Mouse (Mus musculus) stomach, embryonic 16.5 days (tissue): Measurements from ENCODE around the gene Lrsam1. TPM values are rescaled to one million over a fixed set of nuclear protein-coding genes. Genes with fewer than 3 reads are reported as not detected.
A peak's percentile ranks its signal among the peaks of the same experiment; 100 is the strongest.

Experiments used
- ATAC-seq: fragments of 200-750 bp; cut with Nextera tagmentation; 2 replicates; pipeline ENCODE4 v1.8.0; 2017; ENCODE audit warnings: moderate number of reproducible peaks, moderate TSS enrichment; ENCODE audit not compliant: insufficient read depth, low FRiP score
- H3K27ac ChIP-seq: fragments of 300-500 bp; sonication (generic); 2 replicates; pipeline ENCODE4 v1.5.1; 2014; ENCODE audit warnings: low read length
- H3K27me3 ChIP-seq: fragments of 300-500 bp; sonication (generic); 2 replicates; pipeline ENCODE4 v1.6.1; 2014; ENCODE audit warnings: low read length, control low read depth, mixed read lengths; ENCODE audit not compliant: control insufficient read depth, insufficient read depth
- H3K36me3 ChIP-seq: fragments of 300-500 bp; sonication (generic); 2 replicates; pipeline ENCODE4 v1.6.1; 2014; ENCODE audit warnings: low read length; ENCODE audit not compliant: control insufficient read depth, insufficient read depth
- H3K4me1 ChIP-seq: fragments of 300-500 bp; sonication (generic); 2 replicates; pipeline ENCODE4 v1.6.1; 2014; ENCODE audit warnings: low read length, control low read depth, mixed read lengths; ENCODE audit not compliant: control insufficient read depth, insufficient read depth
- H3K4me2 ChIP-seq: fragments of 300-500 bp; sonication (generic); 2 replicates; pipeline ENCODE4 v1.6.1; 2014; ENCODE audit warnings: low read depth, low read length, mixed read lengths
- H3K4me3 ChIP-seq: fragments of 300-500 bp; sonication (generic); replicated peaks from 2 replicates; pipeline ENCODE4 v1.5.1; 2014; ENCODE audit warnings: mild to moderate bottlenecking, low read length
- H3K9ac ChIP-seq: fragments of 300-500 bp; sonication (generic); 2 replicates; pipeline ENCODE4 v1.6.1; 2014; ENCODE audit warnings: low read length
- H3K9me3 ChIP-seq: fragments of 300-500 bp; sonication (generic); replicated peaks from 2 replicates; pipeline ENCODE4 v1.6.1; 2016; ENCODE audit warnings: low read length, control low read depth; ENCODE audit not compliant: control insufficient read depth
- WGBS: fragments of 180-500 bp; shearing (Covaris S2); extraction: QIAGEN DNeasy Blood & Tissue Kit; methylation state at CpG from one replicate; pipeline ENCODE4 v1.1.7; 2014; 5-methylcytosine and 5-hydroxymethylcytosine counted together
- polyA plus RNA-seq: library from polyadenylated mRNA; unstranded; fragments of >200 nt; fragmentation: Nextera tagmentation; extraction: Ambion mirVana; gene quantifications from 2 replicates; pipeline ENCODE4 v1.2.1, GENCODE M21; 2015

Lrsam1 gene
- polyA plus RNA-seq, 1 experiment from 2014 or later, result 10.4 TPM

- H3K4me2 ChIP-seq, result no peak overlapping the region
- H3K27me3 ChIP-seq, result no peaks in the 10 kb centered on the region
- peaks cover 17% of the 10 kb centered on the region for H3K36me3 ChIP-seq
- peaks cover 40% of the 10 kb centered on the region for H3K4me1 ChIP-seq
- no peaks in the 10 kb centered on the region for H3K9me3 ChIP-seq
- H3K9ac ChIP-seq, result no peak overlapping the region
- no peak overlapping the region for H3K4me3 ChIP-seq
- no peak for ATAC-seq
- H3K27ac ChIP-seq, result no peak overlapping the region; the same call in 1 of the 2 replicates
- WGBS, result 76% methylated on average over 7 of the region's 7 CpGs
These were observed 49.7 kb downstream of the Lrsam1 start for GRCm38 (mm10) chr2:32911639-32912182.

GRCm38 (mm10) chr2:32908796-32909195, 52.6 kb downstream of the Lrsam1 start:
- peak overlapping the region; percentile 60 for H3K9ac ChIP-seq
- H3K36me3 ChIP-seq, result peaks cover 13% of the 10 kb centered on the region; the same call in 1 of the 2 replicates
- no peaks in the 10 kb centered on the region for H3K27me3 ChIP-seq
- H3K27ac ChIP-seq, result peak overlapping the region; percentile 96
- peaks cover 47% of the 10 kb centered on the region for H3K4me1 ChIP-seq
- 14% methylated on average over 11 of the region's 11 CpGs for WGBS
- ATAC-seq, result peak; percentile 46; the same call in 1 of the 2 replicates
- H3K9me3 ChIP-seq, result no peaks in the 10 kb centered on the region
- no peak overlapping the region for H3K4me3 ChIP-seq
- peak overlapping the region; percentile 45 for H3K4me2 ChIP-seq

GRCm38 (mm10) chr2:32908272-32908671, 53.1 kb downstream of the Lrsam1 start:
- Histone ChIP-seq H3K36me3 (peaks cover 11% of the 10 kb centered on the region; the same call in 1 of the 2 replicates), H3K4me1 (peaks cover 49% of the 10 kb centered on the region), H3K4me2 (peak overlapping the region; percentile 45), H3K9ac (peak overlapping the region; percentile 60), H3K9me3 (no peaks in the 10 kb centered on the region), H3K27me3 (no peaks in the 10 kb centered on the region), H3K27ac (peak overlapping the region; percentile 96), H3K4me3 (no peak overlapping the region)
- ATAC-seq, result peak; percentile 63; the same call in 1 of the 2 replicates
- WGBS, result 8% methylated on average over 6 of the region's 6 CpGs

- H3K4me1 ChIP-seq, result peaks cover 49% of the 10 kb centered on the region
- no peak for ATAC-seq
These were observed 54.0 kb downstream of the Lrsam1 start for GRCm38 (mm10) chr2:32907442-32907841.

GRCm38 (mm10) chr2:32905297-32905696, 56.1 kb downstream of the Lrsam1 start:
- H3K4me1 ChIP-seq, result peaks cover 53% of the 10 kb centered on the region
- no peak overlapping the region for H3K4me3 ChIP-seq
- peak overlapping the region; percentile 60; the same call in 1 of the 2 replicates for H3K9ac ChIP-seq
- ATAC-seq, result peak; percentile 44; the same call in 1 of the 2 replicates
- WGBS, result 66% methylated on average over 8 of the region's 8 CpGs
- H3K27ac ChIP-seq, result peak overlapping the region; percentile 96
- 0 out of 2 replicates have a peak, but pooled peaks cover under 1% of the 10 kb centered on the region for H3K36me3 ChIP-seq
- H3K4me2 ChIP-seq, result no peak overlapping the region
- no peaks in the 10 kb centered on the region for H3K9me3 ChIP-seq
- no peaks in the 10 kb centered on the region for H3K27me3 ChIP-seq

More at GRCm38 (mm10) chr2:32907442-32907841, 54.0 kb downstream of the Lrsam1 start:
- H3K27ac ChIP-seq, result peak overlapping the region; percentile 96
- no peak overlapping the region for H3K4me3 ChIP-seq
- no peaks in the 10 kb centered on the region for H3K9me3 ChIP-seq
- 0 out of 2 replicates have a peak, but pooled peaks cover 5% of the 10 kb centered on the region for H3K36me3 ChIP-seq
- no peaks in the 10 kb centered on the region for H3K27me3 ChIP-seq
- H3K9ac ChIP-seq, result peak overlapping the region; percentile 60
- no peak overlapping the region for H3K4me2 ChIP-seq
- WGBS, result 46% methylated on average over 8 of the region's 8 CpGs

- Histone ChIP-seq H3K36me3 (no peaks in the 10 kb centered on the region), H3K9me3 (no peaks in the 10 kb centered on the region), H3K4me1 (peaks cover 58% of the 10 kb centered on the region), H3K27me3 (no peaks in the 10 kb centered on the region), H3K9ac (no peak overlapping the region), H3K4me2 (no peak overlapping the region), H3K27ac (peak overlapping the region; percentile 96), H3K4me3 (no peak overlapping the region)
- 72% methylated on average over 5 of the region's 5 CpGs for WGBS
- ATAC-seq, result no peak
These were observed 56.8 kb downstream of the Lrsam1 start for GRCm38 (mm10) chr2:32904637-32905036.

GRCm38 (mm10) chr2:32903470-32903869, 57.9 kb downstream of the Lrsam1 start:
- no peak for ATAC-seq
- WGBS, result 83% methylated on average over 4 of the region's 4 CpGs
- peaks cover 57% of the 10 kb centered on the region for H3K4me1 ChIP-seq
- peak overlapping the region; percentile 9; the same call in 1 of the 2 replicates for H3K9ac ChIP-seq
- H3K4me2 ChIP-seq, result no peak overlapping the region
- no peaks in the 10 kb centered on the region for H3K9me3 ChIP-seq
- no peak overlapping the region for H3K4me3 ChIP-seq
- H3K27me3 ChIP-seq, result no peaks in the 10 kb centered on the region
- no peaks in the 10 kb centered on the region for H3K36me3 ChIP-seq
- H3K27ac ChIP-seq, result peak overlapping the region; percentile 96

- peaks cover 54% of the 10 kb centered on the region for H3K4me1 ChIP-seq
These were observed 59.3 kb downstream of the Lrsam1 start for GRCm38 (mm10) chr2:32902126-32902525.

GRCm38 (mm10) chr2:32898983-32899382, 62.4 kb downstream of the Lrsam1 start:
- 35% methylated on average over 7 of the region's 7 CpGs for WGBS
- peak overlapping the region; percentile 28; the same call in 1 of the 2 replicates for H3K9ac ChIP-seq
- peak; percentile 53 for ATAC-seq
- H3K27ac ChIP-seq, result peak overlapping the region; percentile 81
- H3K4me2 ChIP-seq, result peak overlapping the region; percentile 17; the same call in 1 of the 2 replicates
- H3K4me1 ChIP-seq, result peaks cover 53% of the 10 kb centered on the region
- no peak overlapping the region for H3K4me3 ChIP-seq
- H3K27me3 ChIP-seq, result no peaks in the 10 kb centered on the region
- H3K36me3 ChIP-seq, result no peaks in the 10 kb centered on the region
- H3K9me3 ChIP-seq, result no peaks in the 10 kb centered on the region

More at GRCm38 (mm10) chr2:32902126-32902525, 59.3 kb downstream of the Lrsam1 start:
- no peak overlapping the region for H3K4me3 ChIP-seq
- H3K4me2 ChIP-seq, result no peak overlapping the region
- no peaks in the 10 kb centered on the region for H3K36me3 ChIP-seq
- H3K9me3 ChIP-seq, result no peaks in the 10 kb centered on the region
- WGBS, result 78% methylated on average over 9 of the region's 9 CpGs
- ATAC-seq, result no peak
- no peaks in the 10 kb centered on the region for H3K27me3 ChIP-seq
- H3K27ac ChIP-seq, result peak overlapping the region; percentile 70
- H3K9ac ChIP-seq, result no peak overlapping the region
